Mouse (Mus musculus) intestine, embryonic 16.5 days (tissue): ENCODE measurements around the gene Wdr25. TPM values are rescaled to one million over a fixed set of nuclear protein-coding genes. Genes with fewer than 3 reads are reported as not detected.

ENCODE experiments used
- ATAC-seq: fragments of 200-750 bp; cut with Nextera tagmentation; 2 replicates; pipeline ENCODE4 v1.8.0; 2017; ENCODE audit warnings: moderate TSS enrichment, moderate library complexity
- H3K27ac ChIP-seq: fragments of 300-500 bp; sonication (generic); 2 replicates; pipeline ENCODE4 v1.5.1; 2014; ENCODE audit warnings: mild to moderate bottlenecking, low read length
- H3K27me3 ChIP-seq: fragments of 300-500 bp; sonication (generic); replicated peaks from 2 replicates; pipeline ENCODE4 v1.6.1; 2014; ENCODE audit warnings: low read length, control low read depth, mixed read lengths; ENCODE audit not compliant: control insufficient read depth, insufficient read depth
- H3K36me3 ChIP-seq: fragments of 300-500 bp; sonication (generic); 2 replicates; pipeline ENCODE4 v1.6.1; 2014; ENCODE audit warnings: low read length, control low read depth; ENCODE audit not compliant: control insufficient read depth, insufficient read depth
- H3K4me1 ChIP-seq: fragments of 300-500 bp; sonication (generic); 2 replicates; pipeline ENCODE4 v1.6.1; 2014; ENCODE audit warnings: low read length, control low read depth, mixed read lengths; ENCODE audit not compliant: control insufficient read depth, insufficient read depth
- H3K4me2 ChIP-seq: fragments of 300-500 bp; sonication (generic); 2 replicates; pipeline ENCODE4 v1.6.1; 2014; ENCODE audit warnings: low read depth, low read length, control low read depth
- H3K4me3 ChIP-seq: fragments of 300-500 bp; sonication (generic); 2 replicates; pipeline ENCODE4 v1.5.1; 2014; ENCODE audit warnings: mild to moderate bottlenecking, low read length
- H3K9ac ChIP-seq: fragments of 300-500 bp; sonication (generic); 2 replicates; pipeline ENCODE4 v1.6.1; 2014; ENCODE audit warnings: low read depth, low read length
- H3K9me3 ChIP-seq: fragments of 300-500 bp; sonication (generic); 2 replicates; pipeline ENCODE4 v1.6.1; 2016; ENCODE audit warnings: low read length, control low read depth; ENCODE audit not compliant: control insufficient read depth
- WGBS: fragments of 180-500 bp; shearing (Covaris S2); extraction: QIAGEN DNeasy Blood & Tissue Kit; methylation state at CpG from one replicate; pipeline ENCODE4 v1.1.7; 2014; 5-methylcytosine and 5-hydroxymethylcytosine counted together
- polyA plus RNA-seq: library from polyadenylated mRNA; unstranded; fragments of >200 nt; fragmentation: Nextera tagmentation; extraction: Ambion mirVana; gene quantifications from 2 replicates; pipeline ENCODE4 v1.2.1, GENCODE M21; 2015

Wdr25 gene
- polyA plus RNA-seq, 1 experiment from 2014 or later = 6.9 TPM

DNA sequence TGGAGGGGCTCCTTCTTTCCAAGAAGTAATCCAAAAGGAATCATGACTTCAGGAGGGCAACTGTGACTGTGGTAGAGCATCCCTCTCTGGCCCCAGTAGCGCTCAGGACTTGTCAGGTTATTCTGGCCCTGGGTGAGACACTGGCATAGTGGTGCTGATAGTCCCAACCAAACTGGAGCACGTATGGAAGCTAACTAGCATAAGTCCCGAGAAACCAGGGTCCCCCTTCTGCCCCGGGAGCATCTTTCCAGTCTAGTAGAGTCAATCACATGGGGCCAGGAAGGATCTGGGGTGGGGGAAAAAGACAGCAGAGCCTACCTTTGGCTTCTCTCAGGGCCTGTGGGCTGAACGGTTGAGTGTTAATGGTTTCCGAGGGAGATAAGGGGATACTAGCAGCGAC lies 175.3 kb downstream of the Wdr25 start:
- 49% methylated on average over 7 of the region's 7 CpGs for WGBS
- peaks cover 3% of the 10 kb centered on the region for H3K27me3 ChIP-seq
- H3K27ac ChIP-seq = no peak overlapping the region
- peak overlapping the region; percentile 87; the same call in 1 of the 2 replicates for H3K9ac ChIP-seq
- H3K36me3 ChIP-seq = no peaks in the 10 kb centered on the region
- H3K4me1 ChIP-seq = peaks cover 6% of the 10 kb centered on the region
- no peaks in the 10 kb centered on the region for H3K9me3 ChIP-seq
- ATAC-seq = no peak
- H3K4me3 ChIP-seq = peak overlapping the region; percentile 68; the same call in 1 of the 2 replicates
- peak overlapping the region; percentile 96 for H3K4me2 ChIP-seq

GRCm38 (mm10) chr12:109069751-109070150 lies 176.3 kb downstream of the Wdr25 start:
- Histone ChIP-seq H3K27ac (no peak overlapping the region), H3K4me2 (no peak overlapping the region), H3K4me3 (no peak overlapping the region), H3K27me3 (peaks cover 3% of the 10 kb centered on the region), H3K36me3 (no peaks in the 10 kb centered on the region), H3K4me1 (peaks cover 6% of the 10 kb centered on the region), H3K9me3 (no peaks in the 10 kb centered on the region), H3K9ac (no peak overlapping the region)
- ATAC-seq = no peak
- WGBS = 49% methylated on average over 2 of the region's 2 CpGs

DNA sequence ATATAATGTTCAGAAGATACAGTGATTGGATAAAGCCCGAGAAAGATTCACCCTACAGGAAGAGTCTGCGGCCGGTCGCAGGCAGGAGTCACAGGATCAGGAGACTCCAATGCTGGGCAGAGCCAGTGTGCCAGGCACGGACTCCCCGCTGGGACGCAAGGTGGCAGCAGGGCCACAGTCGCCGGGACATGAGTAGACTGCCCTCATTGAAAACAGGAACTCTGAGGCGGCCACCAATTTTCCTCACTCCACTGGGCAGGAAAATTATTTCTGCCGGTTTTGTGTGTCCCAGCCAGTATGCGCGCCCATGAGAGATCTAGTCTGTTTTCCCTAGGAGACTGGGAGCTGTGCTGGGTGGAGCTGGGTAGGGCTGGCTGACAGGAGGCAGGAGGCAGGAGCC lies 177.8 kb downstream of the Wdr25 start:
- WGBS = 87% methylated on average over 13 of the region's 13 CpGs
- Histone ChIP-seq H3K36me3 (no peaks in the 10 kb centered on the region), H3K9ac (no peak overlapping the region), H3K9me3 (no peaks in the 10 kb centered on the region), H3K4me2 (no peak overlapping the region), H3K27ac (no peak overlapping the region), H3K4me3 (no peak overlapping the region), H3K4me1 (peaks cover 6% of the 10 kb centered on the region), H3K27me3 (peaks cover 3% of the 10 kb centered on the region)
- ATAC-seq = no peak

DNA sequence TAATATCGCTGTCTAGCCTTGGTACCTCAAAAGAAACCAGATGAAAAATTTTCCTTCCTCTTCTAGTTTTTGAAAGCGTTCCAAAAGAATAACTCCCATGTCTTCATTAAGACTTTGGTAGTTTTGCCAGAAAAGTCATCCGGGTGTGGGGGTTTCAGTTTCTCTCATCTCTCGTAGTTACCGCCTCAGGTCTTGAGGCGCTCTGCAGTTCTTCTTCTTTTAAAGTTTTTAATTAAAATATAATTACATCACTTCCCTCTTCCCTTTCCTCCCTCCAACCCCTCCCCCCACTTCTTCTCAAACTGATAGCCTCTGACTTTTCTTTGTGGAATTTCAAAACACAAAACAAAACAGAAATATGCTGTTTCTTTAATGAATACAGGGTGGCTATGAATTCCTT lies 180.7 kb downstream of the Wdr25 start:
- Histone ChIP-seq H3K27me3 (no peaks in the 10 kb centered on the region), H3K9me3 (no peaks in the 10 kb centered on the region), H3K4me2 (no peak overlapping the region), H3K4me3 (no peak overlapping the region), H3K4me1 (no peaks in the 10 kb centered on the region), H3K9ac (no peak overlapping the region), H3K36me3 (no peaks in the 10 kb centered on the region), H3K27ac (no peak overlapping the region)
- 81% methylated on average over 6 of the region's 6 CpGs for WGBS
- ATAC-seq = no peak

- no peak overlapping the region for H3K4me2 ChIP-seq
- no peaks in the 10 kb centered on the region for H3K9me3 ChIP-seq
- no peaks in the 10 kb centered on the region for H3K36me3 ChIP-seq
- no peak overlapping the region for H3K27ac ChIP-seq
- H3K27me3 ChIP-seq = no peaks in the 10 kb centered on the region
- no peak for ATAC-seq
- H3K4me1 ChIP-seq = no peaks in the 10 kb centered on the region
- no peak overlapping the region for H3K9ac ChIP-seq
- H3K4me3 ChIP-seq = no peak overlapping the region
- WGBS = 71% methylated on average over 2 of the region's 2 CpGs
Measured at GRCm38 (mm10) chr12:109074777-109075285, 181.4 kb downstream of the Wdr25 start.

GRCm38 (mm10) chr12:109077036-109077435 lies 183.6 kb downstream of the Wdr25 start:
- no peaks in the 10 kb centered on the region for H3K9me3 ChIP-seq
- H3K27me3 ChIP-seq = no peaks in the 10 kb centered on the region
- no peak overlapping the region for H3K4me3 ChIP-seq
- WGBS = 83% methylated on average over 6 of the region's 6 CpGs
- no peaks in the 10 kb centered on the region for H3K4me1 ChIP-seq
- no peak overlapping the region for H3K9ac ChIP-seq
- H3K36me3 ChIP-seq = no peaks in the 10 kb centered on the region
- ATAC-seq = no peak
- no peak overlapping the region for H3K27ac ChIP-seq
- H3K4me2 ChIP-seq = no peak overlapping the region

Other genes starting within 250 kb of the Wdr25 start
- gene Degs2, start 191.3 kb upstream of the Wdr25 start, polyA plus RNA-seq = 161 and 181 TPM in 2 replicates
- 10.0 and 11.4 TPM in 2 replicates for gene Yy1, start 100.7 kb upstream of the Wdr25 start, polyA plus RNA-seq
- 4.6 and 5.8 TPM in 2 replicates for gene Slc25a29, start 57.7 kb upstream of the Wdr25 start, polyA plus RNA-seq
- gene Slc25a47, start 57.6 kb upstream of the Wdr25 start, polyA plus RNA-seq = 9.1 and 9.2 TPM in 2 replicates
- 79.9 and 82.8 TPM in 2 replicates for gene Wars, start 543 bp downstream of the Wdr25 start, polyA plus RNA-seq
- 3.3 and 4.2 TPM in 2 replicates for gene Begain, start 174.6 kb downstream of the Wdr25 start, polyA plus RNA-seq